Mouse (Mus musculus) gastrocnemius, adult 18-20 months (tissue): ENCODE measurements around the gene Mospd3. TPM values are rescaled to one million over a fixed set of nuclear protein-coding genes. Genes with fewer than 3 reads are reported as not detected.

Experiments
- DNase-seq: peaks from one replicate; pipeline ENCODE4 v3.0.0; 2021; ENCODE audit warnings: low spot score
- total RNA-seq, 2 experiments: library from RNA; stranded (reverse); gene quantifications; 2 replicates each; pipeline ENCODE4 v1.2.3; 2021

Mospd3 gene
- total RNA-seq, 2 experiments from 2014 or later = 8.8 to 8.9 TPM

- DNase-seq = no peak
These were observed 18.2 kb downstream of the Mospd3 start for GRCm38 (mm10) chr5:137582702-137583101.

- no peak for DNase-seq
These were observed 20.6 kb downstream of the Mospd3 start for GRCm38 (mm10) chr5:137580246-137580645.

- DNase-seq = peak; percentile 25
These were observed 26.4 kb downstream of the Mospd3 start for GRCm38 (mm10) chr5:137574470-137574901.

- DNase-seq = no peak
These were observed 29.9 kb downstream of the Mospd3 start for GRCm38 (mm10) chr5:137570691-137571586.

GRCm38 (mm10) chr5:137570181-137570580 lies 30.7 kb downstream of the Mospd3 start:
- no peak for DNase-seq

- peak; percentile 40 for DNase-seq
These were observed 31.2 kb downstream of the Mospd3 start, which contains the start of gene Tfr2 for GRCm38 (mm10) chr5:137569665-137570064. Gene Tfr2 (plus strand): TSS chr5:137569840.

GRCm38 (mm10) chr5:137569031-137569430 lies 31.8 kb downstream of the Mospd3 start:
- DNase-seq = no peak

- no peak for DNase-seq
These were observed 32.5 kb downstream of the Mospd3 start for GRCm38 (mm10) chr5:137568223-137568798.

- DNase-seq = no peak
These were observed 34.4 kb downstream of the Mospd3 start for GRCm38 (mm10) chr5:137566416-137566815.

GRCm38 (mm10) chr5:137565744-137566143 lies 35.1 kb downstream of the Mospd3 start:
- DNase-seq = no peak

GRCm38 (mm10) chr5:137562965-137563364 lies 37.9 kb downstream of the Mospd3 start:
- no peak for DNase-seq

GRCm38 (mm10) chr5:137561556-137561955 lies 39.3 kb downstream of the Mospd3 start:
- DNase-seq = no peak

GRCm38 (mm10) chr5:137553898-137554297 lies 47.0 kb downstream of the Mospd3 start:
- DNase-seq = no peak

- DNase-seq = no peak
These were observed 47.4 kb downstream of the Mospd3 start, which contains the start of gene Actl6b for GRCm38 (mm10) chr5:137553411-137553837. Gene Actl6b (plus strand): TSS chr5:137553517.

GRCm38 (mm10) chr5:137553000-137553399 lies 47.9 kb downstream of the Mospd3 start:
- DNase-seq = no peak

- no peak for DNase-seq
These were observed 49.7 kb downstream of the Mospd3 start for GRCm38 (mm10) chr5:137551119-137551518.

GRCm38 (mm10) chr5:137549840-137550239 lies 51.0 kb downstream of the Mospd3 start:
- no peak for DNase-seq

Other genes starting within 250 kb of the Mospd3 start
- gene Zan, start 124.0 kb downstream of the Mospd3 start, total RNA-seq = under 1 TPM in 1 of 2 experiments, not detected in 1; 0.07 TPM
- gene Pop7, start 98.5 kb downstream of the Mospd3 start, total RNA-seq = 10 to 100 TPM in 1 of 2 experiments, 1 to 10 TPM in 1; 8.9 to 10.8 TPM
- 10 to 100 TPM; 19.9 to 23.5 TPM for gene Gigyf1, start 82.5 kb downstream of the Mospd3 start, total RNA-seq
- not detected for gene Epo, start 67.8 kb downstream of the Mospd3 start, total RNA-seq
- gene Gnb2, start 67.5 kb downstream of the Mospd3 start, total RNA-seq = 100 to 1,000 TPM; 111 to 134 TPM
- gene Actl6b, start 47.5 kb downstream of the Mospd3 start, total RNA-seq = not detected
- under 1 TPM in 1 of 2 experiments, not detected in 1; 0.36 TPM for gene Tfr2, start 31.2 kb downstream of the Mospd3 start, total RNA-seq
- 10 to 100 TPM; 31.2 to 44.1 TPM for gene Pcolce, start 12.7 kb upstream of the Mospd3 start, total RNA-seq
- gene Fbxo24, start 27.9 kb upstream of the Mospd3 start, total RNA-seq = under 1 TPM in 1 of 2 experiments, not detected in 1; 0.21 TPM
- 10 to 100 TPM; 15.0 to 18.0 TPM for gene Lrch4, start 28.1 kb upstream of the Mospd3 start, total RNA-seq
- gene Gm20605, start 28.1 kb upstream of the Mospd3 start, total RNA-seq = 1 to 10 TPM; 1.0 to 2.2 TPM
- gene Sap25, start 40.3 kb upstream of the Mospd3 start, total RNA-seq = 1 to 10 TPM; 2.6 to 3.0 TPM
- under 1 TPM; 0.59 to 0.90 TPM for gene Irs3, start 44.7 kb upstream of the Mospd3 start, total RNA-seq
- 1 to 10 TPM; 5.9 to 7.5 TPM for gene Agfg2, start 83.7 kb upstream of the Mospd3 start, total RNA-seq
- under 1 TPM; 0.21 to 0.28 TPM for gene Nyap1, start 140.5 kb upstream of the Mospd3 start, total RNA-seq
- gene Tsc22d4, start 144.7 kb upstream of the Mospd3 start, total RNA-seq = 10 to 100 TPM; 53.0 to 68.0 TPM
- 1 to 10 TPM; 6.2 to 7.7 TPM for gene Ppp1r35, start 177.8 kb upstream of the Mospd3 start, total RNA-seq
- 10 to 100 TPM; 24.1 to 26.1 TPM for gene Mepce, start 186.6 kb upstream of the Mospd3 start, total RNA-seq
- gene Zcwpw1, start 186.7 kb upstream of the Mospd3 start, total RNA-seq = under 1 TPM; 0.14 to 0.26 TPM
- gene Pilra, start 235.2 kb upstream of the Mospd3 start, total RNA-seq = under 1 TPM; 0.16 to 0.28 TPM